8 mouse cellular contexts compared by ENCODE assay signal in the genomic region with DNA sequence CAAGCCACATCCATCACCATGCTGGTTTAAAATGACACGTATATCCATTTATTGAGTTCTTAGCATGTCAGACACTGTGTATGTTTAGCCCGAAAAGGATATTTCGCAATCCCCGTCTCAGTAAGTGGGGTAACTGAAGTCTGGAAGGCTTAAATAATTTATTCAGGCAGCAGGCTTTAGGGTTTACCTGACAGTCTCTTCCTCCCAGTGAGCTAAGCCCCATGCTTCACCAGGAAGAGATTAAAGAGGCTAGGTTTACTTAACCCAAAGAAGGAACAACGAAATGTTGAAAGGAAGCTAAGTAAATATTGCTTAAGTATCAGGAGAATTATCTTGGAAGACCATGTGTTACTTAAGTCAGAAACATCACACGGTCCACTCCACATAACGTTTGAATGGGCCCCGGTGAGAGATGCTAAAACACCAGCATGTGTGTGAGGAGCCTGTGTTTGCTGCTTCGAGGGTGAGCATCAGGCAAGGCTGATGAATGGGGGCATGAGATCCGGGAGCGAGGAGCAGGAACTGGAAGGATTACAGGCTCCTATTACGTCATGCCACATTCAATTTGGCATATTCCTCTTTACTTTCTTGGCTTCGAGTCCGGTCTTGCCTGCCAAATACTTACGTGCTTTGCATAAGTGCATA.
DNase-seq lines count a peak whose midpoint lies in the region; ATAC-seq lines count a peak whose summit lies in the region.

No protein-coding gene starts in this region.

- ATAC-seq in megakaryocyte, adult 5-6 weeks (ENCODE audit: poor library complexity, severe bottlenecking): peak; percentile 26
- ATAC-seq in CD4-positive, CD25-positive, alpha-beta regulatory T cell, adult 4 months: no peak

- DNase-seq in heart, adult 11 months: peak; percentile 56
- DNase-seq in heart, adult 9 months (ENCODE audit: low spot score in 2 of 2): no peak
- peak; percentile 10 for DNase-seq in thymus, postnatal 4 days
- DNase-seq in thymus, postnatal 36 days: no peak
- DNase-seq in ovary, postnatal 14 days (ENCODE audit: low spot score): no peak
- DNase-seq in urinary bladder, postnatal 14 days (ENCODE audit: low spot score): no peak

Comparison
In these comparisons a context has a peak if more than half of its experiments do, and no peak if none do; other contexts are left out.
1. DNase-seq: peak in heart, adult 11 months (single experiment) and thymus, postnatal 4 days (single experiment); none in heart, adult 9 months (0 of 2), thymus, postnatal 36 days (0 of 2), ovary, postnatal 14 days (single experiment) and urinary bladder, postnatal 14 days (single experiment).